Mouse (Mus musculus) cerebellum, adult 2 months (tissue): ENCODE results near the gene Cops3.

Source experiments
- CTCF ChIP-seq: fragments of 200-500 bp; IDR thresholded peaks from 2 replicates; pipeline ENCODE4 v1.5.1; 2011; ENCODE audit warnings: low read depth, mild to moderate bottlenecking, control low read depth, low read length, moderate library complexity, borderline replicate concordance; ENCODE audit not compliant: insufficient read depth
- POLR2A ChIP-seq: fragments of 200-500 bp; IDR thresholded peaks from 2 replicates; pipeline ENCODE4 v1.6.1; 2011; ENCODE audit warnings: low read length, control low read depth, borderline replicate concordance; ENCODE audit not compliant: insufficient read depth

DNA sequence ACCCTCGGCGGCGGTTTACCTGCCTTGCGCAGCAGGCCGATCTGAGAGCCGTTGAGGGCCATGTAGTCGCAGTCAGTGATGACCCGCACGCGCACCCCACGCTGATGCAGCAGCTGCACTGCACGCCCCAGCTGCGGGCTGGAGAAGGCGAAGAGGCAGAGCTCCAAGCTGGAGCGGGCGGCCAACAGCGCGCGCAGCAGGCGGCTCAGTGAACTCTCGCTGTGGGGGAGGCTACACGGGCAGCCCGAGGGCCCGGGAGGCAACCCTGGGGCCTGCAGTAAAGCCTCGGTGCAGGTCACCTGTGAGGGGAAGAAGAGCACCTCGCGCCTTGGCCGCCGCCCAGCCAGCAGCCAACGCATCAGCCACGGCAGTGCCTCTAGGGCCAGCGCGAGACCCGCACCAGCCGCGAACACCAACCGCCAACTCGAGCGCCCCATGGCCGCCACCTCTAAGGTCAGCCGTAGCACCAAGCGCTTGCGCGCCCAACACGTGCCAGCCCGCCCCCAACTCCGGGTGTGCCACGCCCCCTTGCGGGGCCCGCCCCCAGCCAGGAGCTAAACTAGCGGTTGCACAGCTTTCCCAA lies 52.3 kb downstream of the Cops3 start, which contains the start of gene Pld6:
- TF ChIP-seq CTCF (no peak), POLR2A (no peak)
